In the genomic region with DNA sequence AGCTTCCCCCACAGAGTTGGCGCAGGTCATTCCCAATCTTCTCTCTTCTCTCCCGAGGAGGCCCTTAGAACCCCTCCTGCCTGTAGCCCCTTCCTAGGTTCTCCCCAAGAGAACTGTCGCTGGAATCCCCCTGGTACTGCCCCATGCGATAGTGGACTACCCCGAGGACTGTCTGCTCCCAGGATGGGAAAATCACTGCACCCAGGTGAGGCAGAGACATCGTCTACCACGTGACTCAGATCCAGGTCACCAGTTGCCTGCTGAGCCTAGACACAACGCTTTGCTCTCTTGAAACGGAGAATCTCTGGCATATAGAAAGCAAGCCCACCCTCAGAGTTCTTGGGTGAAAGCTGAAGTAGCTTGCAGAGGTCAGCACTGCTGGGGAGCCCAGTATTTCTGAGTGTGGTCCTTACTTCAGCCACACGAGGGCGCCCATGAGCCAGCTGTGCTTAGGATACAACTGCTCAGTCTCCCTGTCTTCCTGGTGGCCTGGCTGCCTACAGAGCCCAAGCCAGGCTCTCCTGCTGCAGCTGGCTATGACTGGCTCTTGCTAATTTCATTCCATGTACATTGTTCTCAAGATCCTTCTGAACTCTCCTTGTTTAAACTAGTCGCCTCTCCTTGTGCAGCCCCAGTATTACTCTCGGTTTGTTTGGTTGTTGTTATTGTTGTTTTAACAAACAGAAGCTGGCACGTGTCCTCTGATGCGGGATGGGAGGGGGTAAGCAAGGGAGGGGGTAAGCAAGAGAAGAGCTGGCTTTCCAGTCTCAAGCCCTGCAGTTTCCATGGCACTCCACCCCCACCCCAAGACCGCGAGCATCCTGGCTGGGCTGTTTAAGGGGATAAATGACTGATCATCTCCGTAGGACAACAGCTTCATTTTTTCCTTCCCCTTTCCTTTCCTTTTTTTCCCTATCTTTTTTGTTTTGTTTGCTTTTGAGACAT, we compare ENCODE assay signal across 8 mouse cellular contexts. TPM values are rescaled to one million over a fixed set of nuclear protein-coding genes. Genes with fewer than 3 reads are reported as not detected.
DNase-seq lines count a peak whose midpoint lies in the region; ATAC-seq lines count a peak whose summit lies in the region.

No protein-coding gene starts in this region.

- H3K4me3 ChIP-seq in hindbrain, embryonic 14.5 days (replicated peaks; ENCODE audit: low read length): no peak overlapping the region

- no peaks in the 10 kb centered on the region for H3K36me3 ChIP-seq in hindbrain, embryonic 14.5 days (replicated peaks; ENCODE audit: control insufficient read depth, insufficient read depth)

- no peak overlapping the region for H3K9ac ChIP-seq in hindbrain, embryonic 14.5 days

- WGBS in hindbrain, embryonic 14.5 days: 49% methylated on average over 18 of the region's 18 CpGs

- H3K4me1 ChIP-seq in hindbrain, embryonic 14.5 days (replicated peaks; ENCODE audit: control insufficient read depth, insufficient read depth, low read length): no peaks in the 10 kb centered on the region

- no peaks in the 10 kb centered on the region; the same call in 1 of the 2 replicates for H3K9me3 ChIP-seq in hindbrain, embryonic 14.5 days (ENCODE audit: control insufficient read depth, low read length)

- peak; percentile 94 for DNase-seq in MN1 (ENCODE audit: low spot score)
- peak; percentile 58 for DNase-seq in cerebellum, adult 9-11 months
- DNase-seq in frontal cortex, postnatal 14 days (ENCODE audit: low spot score in 2 of 2): peak; percentile 77 to 89
- DNase-seq in hindbrain, embryonic 14.5 days (ENCODE audit: low spot score): peak; percentile 93
- DNase-seq in layer of hippocampus, postnatal 14 days (ENCODE audit: low spot score in 2 of 2): peak; percentile 87 to 91
- peak; percentile 89 for DNase-seq in lung, postnatal 14 days
- peak; percentile 52 for DNase-seq in retina, adult 2 months (ENCODE audit: low read depth, low spot score)
- DNase-seq in thymus, postnatal 4 days: peak; percentile 92

- H3K27me3 ChIP-seq in hindbrain, embryonic 14.5 days (ENCODE audit: control insufficient read depth, insufficient read depth, low read length): no peaks in the 10 kb centered on the region

- ATAC-seq in hindbrain, embryonic 14.5 days (ENCODE audit: low FRiP score): peak; percentile 87

- no peak overlapping the region for H3K27ac ChIP-seq in hindbrain, embryonic 14.5 days

- no peak overlapping the region for H3K4me2 ChIP-seq in hindbrain, embryonic 14.5 days (replicated peaks)

RNA-seq across cellular contexts. Expression of a gene that starts 9.5 kb away (rescaled TPM):
- 2.5 and 3.8 TPM in 2 replicates for polyA plus RNA-seq in hindbrain, embryonic 14.5 days (2014; fragmentation: Nextera tagmentation; extraction: Ambion mirVana)
- 10 to 100 TPM; 16.9 to 18.0 TPM for total RNA-seq in layer of hippocampus, postnatal 14 days (2021)

RNA-seq across cellular contexts. Expression of a gene that starts 14.7 kb away (rescaled TPM):
- polyA plus RNA-seq in hindbrain, embryonic 14.5 days (2014; fragmentation: Nextera tagmentation; extraction: Ambion mirVana): 6.3 and 8.1 TPM in 2 replicates
- 1 to 10 TPM; 2.5 to 3.5 TPM for total RNA-seq in layer of hippocampus, postnatal 14 days (2021)

RNA-seq across cellular contexts. Expression of a gene that starts 42.8 kb away (rescaled TPM):
- 0.34 and 0.64 TPM in 2 replicates for polyA plus RNA-seq in hindbrain, embryonic 14.5 days (2014; fragmentation: Nextera tagmentation; extraction: Ambion mirVana)
- total RNA-seq in layer of hippocampus, postnatal 14 days (2021): 10 to 100 TPM; 22.9 to 23.9 TPM

RNA-seq across cellular contexts. Expression of a gene that starts 56.1 kb away (rescaled TPM):
- 9.5 and 11.0 TPM in 2 replicates for polyA plus RNA-seq in hindbrain, embryonic 14.5 days (2014; fragmentation: Nextera tagmentation; extraction: Ambion mirVana)
- total RNA-seq in layer of hippocampus, postnatal 14 days (2021): 10 to 100 TPM; 10.8 to 12.0 TPM
